Mouse (Mus musculus) liver, adult 2 months (tissue): Measurements from ENCODE around the gene Fut9. TPM values are rescaled to one million over a fixed set of nuclear protein-coding genes. Genes with fewer than 3 reads are reported as not detected.

Source experiments
- DNase-seq: peaks from one replicate; pipeline ENCODE4 v3.0.0-alpha.2; 2011; ENCODE audit warnings: low read depth, low spot score; ENCODE audit errors: extremely low read depth
- H3K27ac ChIP-seq: fragments of 200-500 bp; replicated peaks from 2 replicates; pipeline ENCODE4 v1.5.1; 2012; ENCODE audit warnings: low read depth, mild to moderate bottlenecking, control low read depth, inconsistent platforms, low read length; ENCODE audit not compliant: insufficient read depth
- H3K27me3 ChIP-seq: fragments of 200-500 bp; 2 replicates; pipeline ENCODE4 v1.6.1; 2012; ENCODE audit warnings: mild to moderate bottlenecking, moderate library complexity, low read length, inconsistent platforms; ENCODE audit not compliant: control insufficient read depth, insufficient read depth
- H3K36me3 ChIP-seq: fragments of 200-500 bp; 2 replicates; pipeline ENCODE4 v1.6.1; 2012; ENCODE audit warnings: low read length, inconsistent platforms; ENCODE audit not compliant: control insufficient read depth, insufficient read depth
- H3K4me1 ChIP-seq: fragments of 200-500 bp; 2 replicates; pipeline ENCODE4 v1.6.1; 2011; ENCODE audit warnings: low read length; ENCODE audit not compliant: control insufficient read depth, insufficient read depth
- H3K4me3 ChIP-seq: fragments of 200-500 bp; 2 replicates; pipeline ENCODE4 v1.5.1; 2011; ENCODE audit warnings: low read depth, mild to moderate bottlenecking, control low read depth, low read length, moderate library complexity; ENCODE audit not compliant: insufficient read depth
- H3K79me2 ChIP-seq: fragments of 200-500 bp; 2 replicates; pipeline ENCODE4 v1.6.1; 2012; ENCODE audit warnings: inconsistent platforms, mild to moderate bottlenecking, low read length, moderate library complexity; ENCODE audit not compliant: control insufficient read depth, insufficient read depth
- H3K9ac ChIP-seq: fragments of 200-500 bp; 2 replicates; pipeline ENCODE4 v1.6.1; 2012; ENCODE audit warnings: low read depth, mild to moderate bottlenecking, control low read depth, inconsistent platforms, low read length
- CTCF ChIP-seq: fragments of 200-500 bp; IDR thresholded peaks from 2 replicates; pipeline ENCODE4 v1.5.1; 2011; ENCODE audit warnings: low read depth, low read length, control low read depth
- POLR2A ChIP-seq: fragments of 200-500 bp; IDR thresholded peaks from 2 replicates; pipeline ENCODE4 v1.6.1; 2011; ENCODE audit warnings: low read length, control low read depth; ENCODE audit not compliant: insufficient read depth; ENCODE audit errors: extremely low read depth
- WGBS: fragments of 180-500 bp; shearing (Covaris S2); methylation state at CpG from one replicate; pipeline ENCODE4 v1.1.7; 2018; 5-methylcytosine and 5-hydroxymethylcytosine counted together
- polyA plus RNA-seq: library from polyadenylated mRNA; depleted of rRNA; stranded (reverse); fragments of >200 nt; gene quantifications from 2 replicates; pipeline ENCODE4 v1.2.3, GENCODE M21; 2012; rRNA removed
- total RNA-seq: library from RNA; depleted of rRNA; stranded (reverse); fragments of >200 nt; gene quantifications from 2 replicates; pipeline ENCODE4 v1.2.3, GENCODE M21; 2014; rRNA removed

Gene Fut9
- total RNA-seq: under 0.01 TPM in 1 of 2 replicates, not detected in the other
- polyA plus RNA-seq: not detected in 2 replicates

DNA sequence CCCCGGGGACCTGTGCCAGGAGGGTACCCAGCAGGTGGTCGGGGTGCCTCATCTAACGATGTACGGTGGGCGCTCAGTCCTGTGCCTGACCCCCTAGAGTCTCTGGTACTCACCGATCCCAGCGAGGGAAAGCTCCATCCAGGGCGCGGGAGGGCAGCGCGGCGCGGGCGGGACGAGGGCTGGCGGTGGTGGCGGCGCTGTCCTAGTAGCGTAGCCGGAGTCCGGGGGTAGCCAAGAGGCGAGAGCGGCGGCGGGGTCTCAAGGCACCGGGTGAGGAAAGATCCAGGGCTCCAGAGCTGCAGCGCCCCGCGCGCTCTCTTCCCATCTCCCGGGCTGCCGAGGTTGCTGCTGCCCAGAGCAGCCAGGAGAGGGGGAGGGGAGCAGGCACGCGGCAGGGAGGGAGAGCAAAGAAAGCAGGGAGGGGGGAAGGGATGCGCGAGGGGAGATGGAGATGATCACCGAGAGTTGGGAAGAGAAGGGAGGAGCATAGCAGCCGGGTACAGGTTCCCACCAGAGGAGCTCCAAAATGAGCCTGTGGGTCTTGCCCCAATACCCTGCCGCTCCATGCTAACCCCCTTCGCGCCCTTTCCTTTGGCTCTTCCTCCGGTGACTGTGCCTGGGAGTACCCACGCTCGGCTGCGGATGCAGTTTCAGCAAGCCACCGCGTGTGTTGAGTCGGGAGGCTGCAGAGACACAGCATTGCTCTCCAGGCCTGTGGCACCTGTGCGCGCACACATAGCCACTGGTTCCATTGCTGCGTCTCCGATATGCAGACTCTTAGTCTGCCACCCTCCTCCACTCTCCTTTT, at the start of gene Fut9:
Fut9 (minus strand) TSS at position 769 of the 808 bp plus-strand sequence.
- H3K36me3 ChIP-seq: no peaks in the 10 kb centered on the region
- H3K4me3 ChIP-seq: no peak within 1 kb of the TSS
- no peak within 1 kb of the TSS for H3K9ac ChIP-seq
- peaks cover 6% of the 10 kb centered on the region; the same call in 1 of the 2 replicates for H3K27me3 ChIP-seq
- DNase-seq: no peak
- no peak within 1 kb of the TSS for H3K27ac ChIP-seq
- TF ChIP-seq CTCF (no peak), POLR2A (no peak)
- no peaks in the 10 kb centered on the region for H3K79me2 ChIP-seq
- no peaks in the 10 kb centered on the region for H3K4me1 ChIP-seq
- 2% methylated on average over 52 of the region's 52 CpGs for WGBS

DNA sequence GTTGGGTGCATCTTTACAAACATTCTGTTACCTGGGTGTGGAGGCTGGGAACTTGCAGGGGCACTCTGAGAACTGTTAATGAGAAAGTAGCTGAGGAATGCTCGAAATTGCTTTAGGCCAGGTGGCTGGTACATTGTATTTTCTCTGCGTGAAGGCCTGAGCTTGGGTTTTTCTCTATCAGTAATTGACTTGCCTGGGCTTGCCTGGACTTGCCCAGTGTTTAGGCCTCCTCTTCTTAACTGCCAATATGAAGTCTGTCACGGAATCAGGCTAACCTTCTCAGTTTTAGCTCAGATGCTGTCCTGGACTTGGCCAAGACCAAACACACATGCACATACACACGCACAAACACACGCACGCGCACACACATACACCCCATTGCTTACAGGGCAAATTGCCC, 15.7 kb upstream of the Fut9 start:
- Histone ChIP-seq H3K4me1 (no peaks in the 10 kb centered on the region), H3K27me3 (no peaks in the 10 kb centered on the region), H3K79me2 (no peaks in the 10 kb centered on the region), H3K4me3 (no peak overlapping the region), H3K27ac (no peak overlapping the region), H3K9ac (no peak overlapping the region), H3K36me3 (no peaks in the 10 kb centered on the region)
- 85% methylated on average over 7 of the region's 7 CpGs for WGBS
- TF ChIP-seq CTCF: no peak
- TF ChIP-seq POLR2A: no peak
- no peak for DNase-seq

DNA sequence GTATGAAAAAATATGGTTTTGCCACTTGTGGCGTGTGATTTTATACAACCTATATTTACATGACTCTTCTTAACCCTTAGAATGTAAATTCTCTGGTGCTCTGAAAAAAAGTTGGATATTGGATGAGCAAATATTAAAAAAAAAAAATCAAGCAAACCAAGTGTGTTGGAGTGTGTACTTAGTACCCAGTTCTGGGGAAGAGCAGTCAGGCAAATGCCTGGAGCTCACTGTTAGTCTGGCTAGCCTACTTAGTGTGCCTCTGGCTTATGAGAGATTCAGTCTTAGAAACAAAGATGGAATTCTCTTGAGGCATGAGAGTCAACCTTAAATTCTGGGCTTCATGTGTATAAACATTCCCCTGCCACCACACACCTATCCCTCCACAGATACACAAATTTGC, 13.3 kb upstream of the Fut9 start:
- no peak overlapping the region for H3K4me3 ChIP-seq

DNA sequence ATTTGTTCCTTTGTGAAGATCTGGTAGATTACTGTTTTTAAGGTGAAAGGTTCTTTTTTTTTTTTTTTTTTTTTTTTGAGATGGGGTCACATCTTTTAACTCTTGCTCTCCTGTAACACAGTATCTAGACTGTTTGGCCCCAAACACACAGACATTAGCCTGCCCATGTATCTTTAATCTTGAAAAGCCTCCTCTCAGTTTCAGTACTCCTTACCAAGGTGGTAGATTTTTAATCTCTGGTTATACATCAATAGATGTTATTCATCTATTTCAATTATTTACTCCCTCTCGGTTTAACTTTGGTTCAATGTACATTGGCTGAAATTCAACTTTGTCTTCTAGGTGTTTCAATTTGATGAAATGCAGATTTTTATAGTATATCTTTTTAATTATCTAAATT, 10.0 kb upstream of the Fut9 start:
- Histone ChIP-seq H3K36me3 (no peaks in the 10 kb centered on the region), H3K9ac (no peak overlapping the region), H3K27ac (no peak overlapping the region), H3K4me1 (no peaks in the 10 kb centered on the region), H3K27me3 (no peaks in the 10 kb centered on the region), H3K4me3 (no peak overlapping the region), H3K79me2 (no peaks in the 10 kb centered on the region)
- no peak for TF ChIP-seq POLR2A
- TF ChIP-seq CTCF: no peak
- DNase-seq: no peak
- 60% methylated on average over 1 of the region's 1 CpGs for WGBS

More for the DNA sequence above, 13.3 kb upstream of the Fut9 start:
- H3K27ac ChIP-seq: no peak overlapping the region
- no peaks in the 10 kb centered on the region for H3K27me3 ChIP-seq
- no peaks in the 10 kb centered on the region for H3K36me3 ChIP-seq
- no peaks in the 10 kb centered on the region for H3K79me2 ChIP-seq
- DNase-seq: no peak
- H3K9ac ChIP-seq: no peak overlapping the region
- 73% methylated on average over 1 of the region's 1 CpGs for WGBS
- H3K4me1 ChIP-seq: no peaks in the 10 kb centered on the region
- TF ChIP-seq CTCF (no peak), POLR2A (no peak)

DNA sequence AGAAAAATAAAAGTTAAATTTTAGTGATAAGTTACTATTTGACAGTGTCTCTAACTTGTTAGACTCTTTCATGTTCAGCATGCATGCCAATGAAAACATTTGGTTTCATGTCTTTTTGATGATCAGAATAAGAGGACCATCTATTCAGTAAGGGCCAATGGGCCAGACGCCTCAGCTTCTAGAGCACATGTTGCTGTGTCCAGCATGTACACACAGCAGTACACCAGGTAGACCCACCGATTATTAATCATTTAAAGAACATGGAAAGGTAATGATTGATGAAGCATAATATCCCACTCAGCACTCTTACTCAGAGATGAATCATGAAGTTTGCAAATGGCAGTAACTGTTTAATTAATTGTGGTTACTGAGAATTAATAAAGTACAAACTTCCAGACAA, 1.7 kb upstream of the Fut9 start:
- 78% methylated on average over 2 of the region's 2 CpGs for WGBS
- DNase-seq: no peak
- H3K79me2 ChIP-seq: no peaks in the 10 kb centered on the region
- peaks cover 6% of the 10 kb centered on the region; the same call in 1 of the 2 replicates for H3K27me3 ChIP-seq
- H3K4me1 ChIP-seq: no peaks in the 10 kb centered on the region
- H3K27ac ChIP-seq: no peak overlapping the region
- H3K36me3 ChIP-seq: no peaks in the 10 kb centered on the region
- H3K4me3 ChIP-seq: no peak overlapping the region
- no peak overlapping the region for H3K9ac ChIP-seq
- TF ChIP-seq POLR2A (no peak), CTCF (no peak)

DNA sequence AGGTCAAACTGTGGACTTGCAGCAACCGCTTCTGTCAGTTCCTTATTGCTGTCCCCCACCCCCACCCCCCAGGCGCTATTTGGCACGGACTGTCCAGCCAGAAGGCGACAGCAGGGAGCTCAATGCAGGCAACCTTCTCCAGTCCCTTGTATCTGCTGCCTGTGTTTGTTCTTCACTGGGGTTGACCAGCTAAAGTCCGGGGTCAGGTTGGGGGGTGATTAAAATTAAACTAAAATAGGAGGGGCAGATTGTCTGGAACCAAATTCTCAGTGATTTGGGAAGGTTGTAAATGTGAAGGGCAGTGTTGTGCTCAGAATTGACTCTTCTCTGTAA, 206 bp upstream of the Fut9 start:
- Histone ChIP-seq H3K36me3 (no peaks in the 10 kb centered on the region), H3K27ac (no peak overlapping the region), H3K79me2 (no peaks in the 10 kb centered on the region), H3K9ac (no peak overlapping the region), H3K27me3 (peaks cover 6% of the 10 kb centered on the region; the same call in 1 of the 2 replicates), H3K4me3 (no peak overlapping the region), H3K4me1 (no peaks in the 10 kb centered on the region)
- TF ChIP-seq POLR2A: no peak
- TF ChIP-seq CTCF: no peak
- under 1% methylated on average over 5 of the region's 5 CpGs for WGBS
- DNase-seq: no peak
